Comparison of ENCODE assay signal across 7 mouse cellular contexts in the genomic region with DNA sequence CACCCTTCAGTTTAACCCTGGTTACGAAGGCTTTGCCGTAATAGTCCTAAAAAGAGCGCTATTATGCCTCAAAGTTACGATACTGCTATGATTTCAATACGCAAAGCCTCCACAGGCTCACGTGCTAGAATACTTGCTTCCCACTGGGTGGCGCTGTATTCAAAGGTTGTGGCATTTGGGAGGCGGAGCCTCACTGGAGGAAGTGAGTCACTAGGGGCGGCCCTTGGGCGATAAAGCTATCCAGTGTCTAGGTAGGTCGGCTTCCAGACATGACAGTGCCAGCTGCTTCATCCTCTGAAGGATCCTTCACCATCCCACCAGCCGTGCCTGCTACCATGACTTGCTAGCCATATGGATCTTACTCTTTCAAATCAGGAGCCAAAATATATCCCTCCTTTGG.
DNase-seq lines count a peak whose midpoint lies in the region; ATAC-seq and TF ChIP-seq lines count a peak whose summit lies in the region.

No protein-coding gene starts in this region.

- peaks cover 4% of the 10 kb centered on the region; the same call in 1 of the 2 replicates for H3K36me3 ChIP-seq in limb, embryonic 11.5 days (ENCODE audit: control insufficient read depth, insufficient read depth, low read length)
- peaks cover 62% of the 10 kb centered on the region for H3K36me3 ChIP-seq in limb, embryonic 10.5 days
- H3K36me3 ChIP-seq in ES-E14 (ENCODE audit: control insufficient read depth, insufficient read depth, low read length, poor library complexity, severe bottlenecking), result peaks cover 14% of the 10 kb centered on the region

- H3K4me1 ChIP-seq in limb, embryonic 11.5 days (ENCODE audit: control insufficient read depth, insufficient read depth, low read length), result no peaks in the 10 kb centered on the region
- H3K4me1 ChIP-seq in limb, embryonic 10.5 days, result no peaks in the 10 kb centered on the region
- H3K4me1 ChIP-seq in ES-E14 (ENCODE audit: control insufficient read depth in 2 of 2, insufficient read depth in 2 of 2, low read length in 2 of 2, poor library complexity in 1 of 2), result peaks cover 0 to 7% of the 10 kb centered on the region in 2 experiments; a peak in 2 of 4 replicates

- in situ Hi-C loops in ES-E14 (cut with MboI; ENCODE audit: low sequenced_read_pairs in 2 of 2, unreplicated experiment in 2 of 2), result loop anchor here in 1 of 2 experiments (25.0 kb wide), 1 partner anchor 477 kb away; no protein-coding TSS in a partner anchor

- no peaks in the 10 kb centered on the region for H3K27me3 ChIP-seq in limb, embryonic 11.5 days (ENCODE audit: control insufficient read depth, insufficient read depth, low read length)
- no peaks in the 10 kb centered on the region for H3K27me3 ChIP-seq in limb, embryonic 10.5 days (ENCODE audit: low read depth, poor library complexity, severe bottlenecking)

- ATAC-seq in limb, embryonic 11.5 days (ENCODE audit: insufficient number of reproducible peaks, low FRiP score, low TSS enrichment, low read depth), result no peak

- H3K27ac ChIP-seq in limb, embryonic 11.5 days (replicated peaks; ENCODE audit: low read depth, low read length), result no peak overlapping the region
- no peak overlapping the region for H3K27ac ChIP-seq in limb, embryonic 10.5 days
- H3K27ac ChIP-seq in ES-E14 (ENCODE audit: insufficient read depth, low read depth, low read length, poor library complexity, severe bottlenecking), result no peak overlapping the region

- H3K4me2 ChIP-seq in limb, embryonic 11.5 days (ENCODE audit: low read depth, severe bottlenecking), result no peak overlapping the region

- no peak overlapping the region for H3K4me3 ChIP-seq in limb, embryonic 11.5 days (ENCODE audit: low read depth, low read length)
- no peak overlapping the region for H3K4me3 ChIP-seq in limb, embryonic 10.5 days
- peak overlapping the region; percentile 36 to 58; a peak in 3 of 4 replicates for H3K4me3 ChIP-seq in ES-E14 (ENCODE audit: insufficient read depth in 1 of 2, low read depth in 1 of 2, low read length in 2 of 2, poor library complexity in 1 of 2, severe bottlenecking in 1 of 2)

- 88% methylated on average over 12 of the region's 12 CpGs for WGBS in limb, embryonic 11.5 days
- 89% methylated on average over 12 of the region's 12 CpGs for WGBS in limb, embryonic 10.5 days

- no peak overlapping the region for H3K9ac ChIP-seq in limb, embryonic 11.5 days (ENCODE audit: low read length)
- no peak overlapping the region; the same call in 1 of the 2 replicates for H3K9ac ChIP-seq in ES-E14 (ENCODE audit: insufficient read depth, low read depth, low read length, poor library complexity, severe bottlenecking)

- no peaks in the 10 kb centered on the region for H3K9me3 ChIP-seq in limb, embryonic 11.5 days (ENCODE audit: control insufficient read depth, low read length)
- H3K9me3 ChIP-seq in limb, embryonic 10.5 days (replicated peaks), result no peaks in the 10 kb centered on the region
- H3K9me3 ChIP-seq in ES-E14 (ENCODE audit: control insufficient read depth, insufficient read depth, low read depth, low read length), result no peaks in the 10 kb centered on the region

- peak; percentile 44 for DNase-seq in limb, embryonic 11.5 days (ENCODE audit: low spot score)
- DNase-seq in limb, embryonic 10.5 days (ENCODE audit: low spot score), result no peak
- peak; percentile 95 for DNase-seq in ES-E14 (ENCODE audit: low read depth, low spot score)
- peak; percentile 25 for DNase-seq in adrenal gland, adult 2 months
- DNase-seq in embryo, embryonic 10.5 days (ENCODE audit: low spot score), result peak; percentile 54
- peak; percentile 17 for DNase-seq in kidney, postnatal 14 days
- peak; percentile 51 for DNase-seq in skeletal muscle tissue, adult 2 months (ENCODE audit: low read depth, low spot score)

TF ChIP-seq in ES-E14, 5 proteins besides CTCF, POLR2A, EP300 and RAD21:
- TF ChIP-seq ZC3H11A (IDR thresholded peaks at IDR 0.05; ENCODE audit: borderline replicate concordance, low read depth, low read length) (0 out of 2 replicates have a peak, but pooled peaks have one; percentile 32), MAFK (IDR thresholded peaks at IDR 0.05; ENCODE audit: insufficient read depth, low read depth, low read length) (no peak), HCFC1 (IDR thresholded peaks at IDR 0.05; ENCODE audit: borderline replicate concordance, insufficient read depth, low read length) (peak; percentile 43; the same call in 1 of the 2 replicates), ZNF384 (IDR thresholded peaks at IDR 0.05; ENCODE audit: low read depth, low read length) (peak; percentile 38; the same call in 1 of the 2 replicates), CHD2 (IDR thresholded peaks at IDR 0.05; ENCODE audit: low read depth, low read length) (no peak)

Comparison
In these comparisons a context has a peak if more than half of its experiments do, and no peak if none do; other contexts are left out.
1. H3K4me3 ChIP-seq: peak in ES-E14 (2 of 2); none in limb, embryonic 11.5 days (single experiment) and limb, embryonic 10.5 days (single experiment).